Mouse (Mus musculus) midbrain, embryonic 16.5 days (tissue): ENCODE results near the gene Zfp780b. TPM values are rescaled to one million over a fixed set of nuclear protein-coding genes. Genes with fewer than 3 reads are reported as not detected.
"Not testable (repeated sequence)": the region's sequence is repeated elsewhere in the genome, so short reads cannot be mapped to it uniquely, and the experiment has no call there.

Experiments used
- ATAC-seq: fragments of 200-750 bp; cut with Nextera tagmentation; 2 replicates; pipeline ENCODE4 v1.8.0; 2017; ENCODE audit warnings: moderate TSS enrichment
- H3K27ac ChIP-seq: fragments of 300-500 bp; sonication (generic); 2 replicates; pipeline ENCODE4 v1.5.1; 2014; ENCODE audit warnings: mild to moderate bottlenecking, low read length, mixed read lengths
- H3K27me3 ChIP-seq: fragments of 300-500 bp; sonication (generic); 2 replicates; pipeline ENCODE4 v1.6.1; 2014; ENCODE audit warnings: low read depth, low read length, mixed read lengths; ENCODE audit not compliant: control insufficient read depth, insufficient read depth
- H3K36me3 ChIP-seq: fragments of 300-500 bp; sonication (generic); 2 replicates; pipeline ENCODE4 v1.6.1; 2014; ENCODE audit warnings: mild to moderate bottlenecking, low read length, moderate library complexity, mixed read lengths; ENCODE audit not compliant: control insufficient read depth, insufficient read depth
- H3K4me1 ChIP-seq: fragments of 300-500 bp; sonication (generic); 2 replicates; pipeline ENCODE4 v1.6.1; 2014; ENCODE audit warnings: mild to moderate bottlenecking, low read length, mixed read lengths; ENCODE audit not compliant: control insufficient read depth, insufficient read depth
- H3K4me2 ChIP-seq: fragments of 300-500 bp; sonication (generic); 2 replicates; pipeline ENCODE4 v1.6.1; 2014; ENCODE audit warnings: mild to moderate bottlenecking, low read length, mixed read lengths
- H3K4me3 ChIP-seq: fragments of 300-500 bp; sonication (generic); 2 replicates; pipeline ENCODE4 v1.5.1; 2014; ENCODE audit warnings: low read depth, mild to moderate bottlenecking, low read length, moderate library complexity, mixed read lengths
- H3K9ac ChIP-seq: fragments of 300-500 bp; sonication (generic); 2 replicates; pipeline ENCODE4 v1.6.1; 2014; ENCODE audit warnings: low read depth, low read length, mixed read lengths
- H3K9me3 ChIP-seq: fragments of 300-500 bp; sonication (generic); replicated peaks from 2 replicates; pipeline ENCODE4 v1.6.1; 2014; ENCODE audit warnings: mild to moderate bottlenecking, low read length, mixed read lengths; ENCODE audit not compliant: control insufficient read depth, poor library complexity, severe bottlenecking
- WGBS: fragments of 180-500 bp; shearing (Covaris S2); extraction: QIAGEN DNeasy Blood & Tissue Kit; methylation state at CpG from one replicate; pipeline ENCODE4 v1.1.7; 2014; 5-methylcytosine and 5-hydroxymethylcytosine counted together
- polyA plus RNA-seq: library from polyadenylated mRNA; unstranded; fragments of >200 nt; fragmentation: Nextera tagmentation; extraction: Ambion mirVana; gene quantifications from 2 replicates; pipeline ENCODE4 v1.2.1, GENCODE M21; 2015

Gene Zfp780b
- polyA plus RNA-seq, 1 experiment from 2014 or later = 31.1 TPM

DNA sequence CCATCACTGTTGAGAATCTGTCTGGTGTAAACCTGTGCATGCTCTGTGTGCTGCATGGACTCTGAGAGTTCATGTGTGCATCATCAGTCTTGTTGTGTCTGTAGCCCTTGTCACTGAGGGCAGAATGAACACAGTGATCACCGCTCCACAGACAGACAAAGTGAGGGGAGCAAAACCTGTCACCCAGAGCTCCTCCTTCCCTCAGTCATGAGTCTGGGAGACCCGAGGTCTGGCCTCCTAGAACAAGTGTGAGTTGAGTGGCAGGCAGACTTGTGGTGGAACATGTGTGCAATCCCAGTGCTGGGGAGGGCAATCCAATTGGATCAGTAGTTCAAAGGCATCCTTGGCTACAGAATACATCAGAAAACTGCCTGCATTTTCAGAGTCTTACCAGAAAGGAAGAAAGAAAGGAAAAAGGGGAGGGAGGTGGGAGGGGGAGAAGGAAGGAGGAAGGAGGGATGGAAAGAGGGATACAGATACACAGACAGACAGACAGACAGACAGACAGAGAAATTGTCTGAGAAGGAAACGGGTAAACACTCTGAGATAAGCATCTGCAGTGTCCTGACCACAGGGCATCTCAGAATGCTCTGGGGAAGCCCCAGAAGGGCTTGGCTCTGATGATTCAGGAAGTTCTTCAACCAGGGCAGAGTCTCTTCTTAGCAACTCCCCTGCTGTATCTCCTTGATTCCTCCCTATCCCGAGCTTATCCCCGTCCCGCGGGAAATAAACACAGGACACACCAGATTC lies 45.7 kb downstream of the Zfp780b start:
- H3K9me3 ChIP-seq = no peaks in the 10 kb centered on the region
- WGBS = 18% methylated on average over 7 of the region's 7 CpGs
- H3K4me1 ChIP-seq = peaks cover 8% of the 10 kb centered on the region
- peak overlapping the region; percentile 7; the same call in 1 of the 2 replicates for H3K4me3 ChIP-seq
- no peak overlapping the region for H3K27ac ChIP-seq
- no peaks in the 10 kb centered on the region for H3K27me3 ChIP-seq
- no peak for ATAC-seq
- H3K4me2 ChIP-seq = peak overlapping the region; percentile 45
- H3K36me3 ChIP-seq = no peaks in the 10 kb centered on the region
- peak overlapping the region; percentile 22; the same call in 1 of the 2 replicates for H3K9ac ChIP-seq

DNA sequence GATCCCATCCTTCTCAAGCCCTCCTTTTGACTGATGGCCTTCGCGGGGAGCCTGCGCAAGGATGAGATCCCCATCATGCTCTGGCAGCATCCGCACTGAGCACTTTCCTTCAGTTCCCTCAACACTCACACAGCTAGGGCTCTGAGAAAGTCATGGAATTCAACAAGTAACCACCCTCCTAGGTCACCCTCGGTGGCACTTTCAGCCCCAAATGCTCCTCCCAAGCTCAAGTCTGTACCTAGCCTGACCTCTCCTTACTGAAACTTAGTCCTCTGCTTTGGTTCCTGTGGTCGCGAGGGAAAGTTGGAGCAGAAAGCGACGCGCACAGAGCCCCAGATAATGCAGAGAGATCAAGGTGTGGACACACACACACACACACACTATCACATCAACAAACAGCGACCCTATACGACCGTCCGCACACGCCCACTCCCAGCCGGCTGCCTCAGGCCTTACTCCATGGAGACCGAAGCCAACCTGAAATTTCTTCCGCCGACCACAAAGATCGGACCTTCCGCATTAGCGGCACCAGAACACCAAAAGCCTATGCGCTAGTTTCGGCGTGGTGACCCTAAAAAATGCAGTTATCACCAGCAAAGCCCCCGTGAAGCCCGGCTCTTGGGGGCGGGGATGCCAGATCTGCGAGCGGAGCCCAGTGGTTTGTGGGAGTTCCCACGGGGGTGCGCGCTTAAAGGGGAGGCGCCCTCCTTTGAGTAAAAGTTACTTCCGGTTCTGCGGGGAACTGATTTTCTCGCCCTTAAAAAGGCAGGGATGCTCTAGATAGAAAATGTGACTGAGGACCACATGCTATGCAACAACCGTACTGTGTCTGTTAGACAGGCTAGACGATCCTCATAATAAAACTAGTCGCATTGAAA lies 49.9 kb downstream of the Zfp780b start, which contains the start of gene Zfp974:
Gene Zfp974, minus strand, starts transcription at position 643 of the 878 bp plus-strand sequence.
- peaks cover 11% of the 10 kb centered on the region for H3K4me1 ChIP-seq
- H3K27ac ChIP-seq = peak within 1 kb of the TSS; percentile 71
- peak within 1 kb of the TSS; percentile 65 for H3K4me3 ChIP-seq
- peak; percentile 90 for ATAC-seq
- H3K9ac ChIP-seq = peak within 1 kb of the TSS; percentile 77
- peaks cover 7% of the 10 kb centered on the region; the same call in 1 of the 2 replicates for H3K36me3 ChIP-seq
- 4% methylated on average over 40 of the region's 40 CpGs for WGBS
- H3K27me3 ChIP-seq = no peaks in the 10 kb centered on the region
- peak within 1 kb of the TSS; percentile 81 for H3K4me2 ChIP-seq
- H3K9me3 ChIP-seq = no peaks in the 10 kb centered on the region

DNA sequence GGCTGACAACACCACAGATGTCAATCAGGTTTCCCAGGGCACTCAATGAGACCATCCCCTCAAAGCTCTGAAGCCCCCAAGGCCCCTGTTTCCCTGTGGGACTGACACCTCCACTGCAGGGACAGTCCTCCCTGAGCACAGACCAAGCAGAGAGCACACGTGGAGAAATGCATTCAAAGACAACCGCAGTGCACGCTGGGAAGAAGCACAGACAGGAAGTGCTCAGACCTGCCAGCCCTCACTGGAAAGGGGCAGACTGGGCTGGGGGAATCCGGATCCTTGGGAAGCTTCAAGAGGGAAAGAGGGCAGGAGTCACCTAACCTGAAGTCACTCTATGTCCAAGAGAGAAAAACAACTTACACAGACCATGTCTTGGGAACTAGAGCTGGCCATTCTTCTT lies 51.9 kb downstream of the Zfp780b start:
- H3K4me1 ChIP-seq, H3K9me3 ChIP-seq, H3K4me3 ChIP-seq, H3K4me2 ChIP-seq, H3K27me3 ChIP-seq, H3K27ac ChIP-seq, H3K36me3 ChIP-seq, ATAC-seq, H3K9ac ChIP-seq: not testable (repeated sequence)
- 46% methylated on average over 4 of the region's 4 CpGs for WGBS

DNA sequence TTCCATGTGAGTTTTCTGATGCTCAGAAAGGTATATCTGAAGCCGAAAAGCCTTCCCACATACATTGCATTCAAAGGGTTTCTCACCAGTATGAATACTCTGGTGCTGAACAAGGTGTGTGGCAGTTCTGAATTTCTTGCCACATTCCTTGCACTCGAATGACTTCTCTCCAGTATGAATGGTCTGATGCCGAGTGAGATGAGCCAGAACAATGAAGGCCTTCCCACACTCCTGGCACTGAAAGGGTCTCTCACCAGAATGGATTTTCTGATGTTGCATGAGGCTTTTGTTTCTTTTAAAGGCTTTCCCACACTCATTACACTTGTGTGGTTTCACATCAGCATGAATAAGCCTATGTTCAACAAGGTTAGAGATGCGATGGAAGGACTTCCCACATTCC lies 68.0 kb downstream of the Zfp780b start:
- WGBS = 80% methylated on average over 3 of the region's 4 CpGs
- H3K9ac ChIP-seq, H3K4me2 ChIP-seq, ATAC-seq, H3K4me1 ChIP-seq, H3K27me3 ChIP-seq, H3K4me3 ChIP-seq, H3K27ac ChIP-seq: not testable (repeated sequence)
- H3K36me3 ChIP-seq = peaks cover 46% of the 10 kb centered on the region
- peaks cover 15% of the 10 kb centered on the region for H3K9me3 ChIP-seq

Other genes starting within 250 kb of the Zfp780b start
- gene Zfp60, start 247.8 kb downstream of the Zfp780b start, polyA plus RNA-seq = 111 and 125 TPM in 2 replicates
- 1.4 and 2.0 TPM in 2 replicates for gene Zfp626, start 172.0 kb downstream of the Zfp780b start, polyA plus RNA-seq
- 10.8 and 12.1 TPM in 2 replicates for gene Zfp59, start 140.6 kb downstream of the Zfp780b start, polyA plus RNA-seq
- 1.1 and 1.2 TPM in 2 replicates for gene Zfp607a, start 121.6 kb downstream of the Zfp780b start, polyA plus RNA-seq
- gene Zfp974, start 49.7 kb downstream of the Zfp780b start, polyA plus RNA-seq = 16.3 and 17.2 TPM in 2 replicates
- 7.0 and 8.3 TPM in 2 replicates for gene Zfp850, start 34.9 kb upstream of the Zfp780b start, polyA plus RNA-seq
- gene Psmc4, start 70.9 kb upstream of the Zfp780b start, polyA plus RNA-seq = 277 and 280 TPM in 2 replicates
- 0.26 and 0.31 TPM in 2 replicates for gene Fcgbp, start 92.1 kb upstream of the Zfp780b start, polyA plus RNA-seq
- 0.03 and 0.07 TPM in 2 replicates for gene 9530053A07Rik, start 150.3 kb upstream of the Zfp780b start, polyA plus RNA-seq
- 69.8 and 72.4 TPM in 2 replicates for gene Fbl, start 190.5 kb upstream of the Zfp780b start, polyA plus RNA-seq
- 10.2 and 12.1 TPM in 2 replicates for gene Dyrk1b, start 200.3 kb upstream of the Zfp780b start, polyA plus RNA-seq